Mouse (Mus musculus) liver, adult 2 months (tissue): ENCODE results near the gene Wasf3.

Experiments used
- CTCF ChIP-seq: fragments of 200-500 bp; IDR thresholded peaks from 2 replicates; pipeline ENCODE4 v1.5.1; 2011; ENCODE audit warnings: low read depth, low read length, control low read depth
- POLR2A ChIP-seq: fragments of 200-500 bp; IDR thresholded peaks from 2 replicates; pipeline ENCODE4 v1.6.1; 2011; ENCODE audit warnings: low read length, control low read depth; ENCODE audit not compliant: insufficient read depth; ENCODE audit errors: extremely low read depth

GRCm38 (mm10) chr5:146360386-146360785, 24.4 kb upstream of the Wasf3 start:
- no peak for TF ChIP-seq CTCF
- no peak for TF ChIP-seq POLR2A
